Mouse (Mus musculus): Measurements from ENCODE around the gene Gm3248.
"Not testable (repeated sequence)": the region's sequence is repeated elsewhere in the genome, so short reads cannot be mapped to it uniquely, and the experiment has no call there.

DNA sequence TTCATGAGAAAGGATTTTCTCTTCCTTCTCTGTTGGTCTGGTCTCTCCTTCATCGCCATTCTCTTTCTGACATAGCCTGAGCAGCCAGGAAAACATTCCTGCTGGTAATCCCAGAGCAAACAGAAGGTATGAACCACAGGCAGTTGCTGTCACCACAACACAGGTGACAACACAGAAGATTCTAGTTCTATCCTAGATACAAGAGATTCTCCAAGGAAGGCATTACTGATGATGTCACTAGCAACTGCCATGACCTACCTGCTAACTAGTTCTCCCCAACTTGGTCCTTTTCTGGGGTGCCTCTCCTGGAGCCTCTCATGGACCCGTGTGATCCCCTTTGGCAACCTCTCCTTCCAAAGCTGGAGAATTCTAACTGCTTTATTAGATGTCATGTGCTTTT is 17.5 kb upstream of the Gm3248 start, which contains the start of gene Gm3453:
- TF ChIP-seq POLR2A (IDR thresholded peaks at IDR 0.05; ENCODE audit: extremely low read depth, insufficient read depth, low read length); CTCF (IDR thresholded peaks at IDR 0.05; ENCODE audit: low read depth, low read length): not testable (repeated sequence)
